Mouse (Mus musculus) neutrophil, adult 5-6 weeks (primary cell): ENCODE results near the gene Gls. TPM values are rescaled to one million over a fixed set of nuclear protein-coding genes. Genes with fewer than 3 reads are reported as not detected.

Experiments
- ATAC-seq: fragments of 151-379, 151-347 bp; 2 replicates; pipeline ENCODE4 v1.8.0; 2017; ENCODE audit warnings: mild to moderate bottlenecking, moderate TSS enrichment; ENCODE audit not compliant: insufficient number of reproducible peaks, poor library complexity, low FRiP score, severe bottlenecking; ENCODE audit errors: extremely low read depth
- total RNA-seq: library from RNA; stranded (forward); fragments of 200-1000 nt; gene quantifications from 2 replicates; pipeline ENCODE4 v1.2.3, GENCODE M21; 2017

Gls gene
- total RNA-seq, 1 experiment from 2014 or later, result 296 TPM

GRCm38 (mm10) chr1:52163707-52164457, 69.2 kb downstream of the Gls start:
- no peak for ATAC-seq

- no peak for ATAC-seq
These were observed 71.9 kb downstream of the Gls start for GRCm38 (mm10) chr1:52161151-52161550.

GRCm38 (mm10) chr1:52158490-52159381, 74.3 kb downstream of the Gls start:
- ATAC-seq, result no peak

GRCm38 (mm10) chr1:52158040-52158439, 75.0 kb downstream of the Gls start:
- ATAC-seq, result no peak

GRCm38 (mm10) chr1:52156351-52156750, 76.7 kb downstream of the Gls start:
- ATAC-seq, result no peak

GRCm38 (mm10) chr1:52154890-52155289, 78.1 kb downstream of the Gls start:
- ATAC-seq, result no peak

- ATAC-seq, result no peak
These were observed 80.1 kb downstream of the Gls start for GRCm38 (mm10) chr1:52152936-52153335.

GRCm38 (mm10) chr1:52152369-52152768, 80.7 kb downstream of the Gls start:
- no peak for ATAC-seq

- no peak for ATAC-seq
These were observed 81.9 kb downstream of the Gls start for GRCm38 (mm10) chr1:52151166-52151565.

GRCm38 (mm10) chr1:52150676-52151075, 82.4 kb downstream of the Gls start:
- ATAC-seq, result no peak

GRCm38 (mm10) chr1:52149934-52150346, 83.1 kb downstream of the Gls start:
- ATAC-seq, result no peak

GRCm38 (mm10) chr1:52148696-52149095, 84.3 kb downstream of the Gls start:
- ATAC-seq, result no peak

- ATAC-seq, result no peak
These were observed 84.9 kb downstream of the Gls start for GRCm38 (mm10) chr1:52148178-52148577.

GRCm38 (mm10) chr1:52147431-52147830, 85.6 kb downstream of the Gls start:
- no peak for ATAC-seq

GRCm38 (mm10) chr1:52146214-52146970, 86.6 kb downstream of the Gls start:
- ATAC-seq, result peak; percentile 39

GRCm38 (mm10) chr1:52144907-52145306, 88.1 kb downstream of the Gls start:
- ATAC-seq, result no peak

GRCm38 (mm10) chr1:52143596-52144156, 89.4 kb downstream of the Gls start:
- ATAC-seq, result peak; percentile 40; the same call in 1 of the 2 replicates

GRCm38 (mm10) chr1:52143191-52143590, 89.8 kb downstream of the Gls start:
- no peak for ATAC-seq

- no peak for ATAC-seq
These were observed 90.9 kb downstream of the Gls start for GRCm38 (mm10) chr1:52142117-52142516.
